Mouse (Mus musculus) lung, postnatal 0 days (tissue): ENCODE data around the gene Slc26a3.

ENCODE experiments used
- CTCF ChIP-seq: IDR thresholded peaks from 2 replicates; pipeline ENCODE4 v1.5.1; 2016; ENCODE audit warnings: antibody characterized with exemption, mild to moderate bottlenecking
- EP300 ChIP-seq: IDR thresholded peaks from 2 replicates; pipeline ENCODE4 v1.6.1; 2016; ENCODE audit warnings: antibody characterized with exemption, mild to moderate bottlenecking, control low read depth

DNA sequence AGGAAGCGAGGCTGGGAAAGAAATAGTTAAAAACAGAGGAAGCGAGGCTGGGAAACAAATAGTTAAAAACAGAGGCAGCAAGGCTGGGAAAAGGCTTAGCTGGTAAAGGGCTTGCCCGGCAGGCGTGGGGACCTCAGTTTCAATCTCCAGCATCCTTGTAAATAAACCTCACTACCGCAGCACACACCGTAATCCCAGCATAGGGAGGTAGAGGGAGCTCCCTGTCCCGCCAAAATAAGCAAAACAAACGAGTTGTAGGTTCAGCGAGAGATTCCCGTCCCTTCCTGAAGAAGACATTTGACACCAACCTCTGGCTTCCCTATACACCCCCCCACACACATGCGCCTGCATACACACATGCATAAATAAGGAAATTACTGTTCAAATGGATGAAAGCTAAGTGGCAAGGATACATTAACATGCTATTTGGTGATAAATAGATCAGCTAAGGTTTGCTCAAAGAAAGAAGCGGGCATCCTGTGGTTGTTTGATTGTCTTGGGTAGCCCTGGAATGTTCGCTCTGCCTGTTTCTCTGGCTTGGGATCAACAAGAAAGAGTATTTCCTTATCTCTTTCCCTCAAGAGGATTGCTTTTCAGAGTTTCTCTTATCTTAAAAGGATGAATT lies 14.2 kb upstream of the Slc26a3 start:
- TF ChIP-seq CTCF (peak; percentile 57), EP300 (no peak)
